Mouse (Mus musculus) lung, postnatal 14 days (tissue): ENCODE data around the gene Def8.
A peak's percentile ranks its signal among the peaks of the same experiment; 100 is the strongest.
"Not testable (repeated sequence)": the region's sequence is repeated elsewhere in the genome, so short reads cannot be mapped to it uniquely, and the experiment has no call there.

Source experiments
- DNase-seq: peaks from one replicate; pipeline ENCODE4 v3.0.0; 2021

Def8 gene

GRCm38 (mm10) chr8:123414255-123414654, 9.1 kb upstream of the Def8 start:
- DNase-seq: no peak

- not testable (repeated sequence) for DNase-seq
Measured at GRCm38 (mm10) chr8:123414997-123415696, 8.2 kb upstream of the Def8 start.

GRCm38 (mm10) chr8:123415967-123416943, 7.1 kb upstream of the Def8 start:
- no peak for DNase-seq

- DNase-seq: no peak
Measured at GRCm38 (mm10) chr8:123416944-123417555, 6.3 kb upstream of the Def8 start.

- no peak for DNase-seq
Measured at GRCm38 (mm10) chr8:123419711-123420110, 3.6 kb upstream of the Def8 start.

GRCm38 (mm10) chr8:123420525-123421281, 2.6 kb upstream of the Def8 start:
- no peak for DNase-seq

GRCm38 (mm10) chr8:123421325-123421724, 2.0 kb upstream of the Def8 start:
- DNase-seq: no peak

- peak; percentile 77 for DNase-seq
Measured at GRCm38 (mm10) chr8:123422056-123422780, 1.1 kb upstream of the Def8 start.

- DNase-seq: no peak
Measured at GRCm38 (mm10) chr8:123422781-123423159, 557 bp upstream of the Def8 start.

- DNase-seq: no peak
Measured at GRCm38 (mm10) chr8:123426511-123427509, 3.5 kb downstream of the Def8 start.

GRCm38 (mm10) chr8:123427639-123428275, 4.4 kb downstream of the Def8 start:
- no peak for DNase-seq

GRCm38 (mm10) chr8:123428343-123428893, 5.1 kb downstream of the Def8 start:
- DNase-seq: no peak

GRCm38 (mm10) chr8:123428939-123429721, 5.8 kb downstream of the Def8 start:
- DNase-seq: no peak

- not testable (repeated sequence) for DNase-seq
Measured at GRCm38 (mm10) chr8:123429722-123430013, 6.3 kb downstream of the Def8 start.

- DNase-seq: not testable (repeated sequence)
Measured at GRCm38 (mm10) chr8:123430936-123431335, 7.6 kb downstream of the Def8 start.

- no peak for DNase-seq
Measured at GRCm38 (mm10) chr8:123431616-123432365, 8.5 kb downstream of the Def8 start.

GRCm38 (mm10) chr8:123432381-123432780, 9.1 kb downstream of the Def8 start:
- DNase-seq: no peak

GRCm38 (mm10) chr8:123433241-123433974, 10.1 kb downstream of the Def8 start:
- not testable (repeated sequence) for DNase-seq
